Mouse (Mus musculus): ENCODE measurements around the gene Mks1. TPM values are rescaled to one million over a fixed set of nuclear protein-coding genes. Genes with fewer than 3 reads are reported as not detected.

Mks1 gene
- polyA plus RNA-seq (2015; fragmentation: Nextera tagmentation; extraction: Ambion mirVana), result 12.5 and 14.3 TPM in 2 replicates

DNA sequence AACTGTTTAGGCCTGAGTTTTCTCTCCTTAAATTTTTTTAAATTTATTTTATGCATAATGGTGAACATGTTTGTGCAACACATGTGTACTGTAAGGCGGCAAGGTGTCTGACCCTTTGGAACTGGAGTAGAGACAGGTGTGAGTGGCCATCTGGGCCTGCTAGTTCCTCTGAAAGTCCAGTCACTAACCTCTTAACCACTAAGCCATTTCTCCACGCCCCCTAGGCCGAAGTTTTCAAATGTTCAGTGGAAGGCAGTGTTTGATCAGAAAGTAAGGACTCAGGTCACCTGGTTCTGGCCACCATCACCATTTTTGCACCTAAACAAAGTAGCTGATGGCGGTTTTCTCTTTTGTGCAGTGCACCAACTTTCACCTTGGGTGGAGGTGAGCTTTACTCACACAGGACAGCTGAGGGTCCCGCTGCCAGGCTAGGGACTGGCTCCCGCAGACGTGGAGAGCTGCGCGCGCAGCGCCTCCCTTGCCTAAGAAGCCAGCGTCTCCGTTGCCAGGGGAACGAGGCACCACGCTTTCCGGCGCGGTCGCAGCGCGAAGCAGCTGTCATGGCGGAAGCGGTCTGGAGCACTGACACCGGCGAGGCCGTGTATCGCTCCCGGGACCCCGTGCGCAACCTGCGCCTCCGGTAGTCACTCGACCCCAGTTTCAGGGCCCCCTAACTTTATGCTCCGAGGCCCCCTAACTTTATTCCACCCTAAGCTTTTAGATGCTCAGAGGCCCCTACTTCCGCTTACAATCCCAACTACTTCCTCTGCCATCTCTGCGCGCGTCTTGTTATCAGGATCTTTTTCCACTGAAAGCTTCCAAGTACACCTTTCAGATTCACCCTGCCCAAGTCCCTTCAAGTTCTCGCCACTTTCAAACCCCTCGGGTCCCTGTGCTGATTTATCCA is at the start of gene Mks1:
Gene Mks1 (plus strand): TSS at position 526 of the 907 bp plus-strand sequence.
- H3K4me3 ChIP-seq (replicated peaks; ENCODE audit: low read length), result peak within 1 kb of the TSS; percentile 66
- no peaks in the 10 kb centered on the region for H3K9me3 ChIP-seq (replicated peaks; ENCODE audit: control insufficient read depth, low read length)
- peak within 1 kb of the TSS; percentile 63 for H3K9ac ChIP-seq (ENCODE audit: low read length)
- peaks cover 7% of the 10 kb centered on the region for H3K4me1 ChIP-seq (ENCODE audit: control insufficient read depth, insufficient read depth, low read length)
- peak; percentile 94 for ATAC-seq (ENCODE audit: insufficient read depth, low FRiP score)
- H3K4me2 ChIP-seq (ENCODE audit: low read depth, low read length), result peak within 1 kb of the TSS; percentile 88
- H3K36me3 ChIP-seq (ENCODE audit: control insufficient read depth, insufficient read depth, low read length), result no peaks in the 10 kb centered on the region
- H3K27me3 ChIP-seq (ENCODE audit: control insufficient read depth, insufficient read depth, low read length), result no peaks in the 10 kb centered on the region
- 3% methylated on average over 40 of the region's 40 CpGs for WGBS
- H3K27ac ChIP-seq (ENCODE audit: low read length), result peak within 1 kb of the TSS; percentile 66

DNA sequence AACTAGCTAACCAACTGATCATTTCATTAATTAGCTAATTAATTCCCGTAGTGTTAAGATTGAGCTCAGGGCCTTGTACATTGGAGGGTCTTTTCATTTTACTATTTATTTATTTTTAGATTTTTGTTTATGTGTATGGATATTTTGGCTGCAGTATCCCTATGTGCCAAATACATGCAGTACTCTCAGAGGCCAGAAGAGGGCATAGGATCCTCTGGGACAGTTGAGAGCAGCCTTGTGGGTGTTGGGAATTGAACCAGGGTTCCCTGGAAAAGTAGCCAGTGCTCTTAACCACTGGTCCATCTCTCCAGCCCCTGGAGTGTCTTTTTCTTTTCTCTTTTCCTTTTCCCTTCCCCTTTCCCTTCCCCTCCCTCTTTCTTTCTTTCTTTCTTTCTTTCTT is 47.6 kb upstream of the Mks1 start:
- Histone ChIP-seq H3K9me3 (replicated peaks; ENCODE audit: control insufficient read depth, low read length) (no peaks in the 10 kb centered on the region), H3K4me2 (ENCODE audit: low read depth, low read length) (no peak overlapping the region), H3K4me3 (replicated peaks; ENCODE audit: low read length) (no peak overlapping the region), H3K27ac (ENCODE audit: low read length) (no peak overlapping the region), H3K4me1 (ENCODE audit: control insufficient read depth, insufficient read depth, low read length) (no peaks in the 10 kb centered on the region), H3K36me3 (ENCODE audit: control insufficient read depth, insufficient read depth, low read length) (no peaks in the 10 kb centered on the region), H3K9ac (ENCODE audit: low read length) (no peak overlapping the region), H3K27me3 (ENCODE audit: control insufficient read depth, insufficient read depth, low read length) (no peaks in the 10 kb centered on the region)
- no peak for ATAC-seq (ENCODE audit: insufficient read depth, low FRiP score)
- WGBS, result 60% methylated on average over 1 of the region's 1 CpGs

DNA sequence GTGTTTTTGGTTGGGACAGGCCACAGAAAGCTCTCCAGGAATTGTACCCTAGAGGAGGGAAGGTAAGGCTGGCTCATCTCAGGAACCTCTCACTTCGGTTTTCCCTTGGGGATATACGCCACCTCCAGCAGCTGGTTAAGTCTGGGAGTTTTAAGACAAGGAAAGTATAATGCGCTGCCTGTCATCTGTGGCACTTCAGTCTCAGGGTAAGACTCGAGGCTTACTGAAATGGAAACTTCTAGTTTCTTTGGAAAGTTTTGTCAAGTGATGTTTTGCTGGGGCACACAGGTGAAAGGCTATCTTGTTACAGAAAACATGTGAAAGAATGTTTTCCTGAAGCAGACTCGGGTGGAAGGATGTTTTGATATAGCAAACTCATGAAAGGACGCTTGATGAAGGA is 45.6 kb upstream of the Mks1 start:
- Histone ChIP-seq H3K36me3 (ENCODE audit: control insufficient read depth, insufficient read depth, low read length) (no peaks in the 10 kb centered on the region), H3K9ac (ENCODE audit: low read length) (no peak overlapping the region), H3K9me3 (replicated peaks; ENCODE audit: control insufficient read depth, low read length) (no peaks in the 10 kb centered on the region), H3K4me2 (ENCODE audit: low read depth, low read length) (no peak overlapping the region), H3K4me3 (replicated peaks; ENCODE audit: low read length) (no peak overlapping the region), H3K27ac (ENCODE audit: low read length) (no peak overlapping the region), H3K4me1 (ENCODE audit: control insufficient read depth, insufficient read depth, low read length) (no peaks in the 10 kb centered on the region), H3K27me3 (ENCODE audit: control insufficient read depth, insufficient read depth, low read length) (no peaks in the 10 kb centered on the region)
- no peak for ATAC-seq (ENCODE audit: insufficient read depth, low FRiP score)
- 83% methylated on average over 6 of the region's 6 CpGs for WGBS

DNA sequence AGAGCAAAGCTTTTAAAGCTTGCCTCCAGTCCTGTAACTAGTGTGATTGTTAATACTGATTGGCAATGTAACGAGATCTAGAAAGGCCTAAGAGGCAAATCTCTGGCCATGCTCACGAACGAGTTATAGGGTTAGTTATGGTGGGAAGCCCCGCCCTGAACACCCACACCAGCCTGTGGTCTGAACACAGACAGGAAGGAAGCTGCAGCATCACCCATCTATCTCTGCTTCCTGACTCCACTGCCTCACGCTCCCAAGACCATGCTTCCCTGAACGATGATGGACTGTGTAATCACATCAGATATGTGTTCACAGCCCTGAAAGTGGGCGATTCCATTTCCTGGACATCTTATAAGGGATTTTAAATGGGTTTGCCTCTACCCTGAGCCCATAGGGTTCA is 44.8 kb upstream of the Mks1 start:
- H3K9ac ChIP-seq (ENCODE audit: low read length), result no peak overlapping the region
- no peak overlapping the region for H3K4me3 ChIP-seq (replicated peaks; ENCODE audit: low read length)
- H3K4me1 ChIP-seq (ENCODE audit: control insufficient read depth, insufficient read depth, low read length), result no peaks in the 10 kb centered on the region
- no peak for ATAC-seq (ENCODE audit: insufficient read depth, low FRiP score)
- H3K4me2 ChIP-seq (ENCODE audit: low read depth, low read length), result no peak overlapping the region
- 75% methylated on average over 7 of the region's 7 CpGs for WGBS
- no peaks in the 10 kb centered on the region for H3K36me3 ChIP-seq (ENCODE audit: control insufficient read depth, insufficient read depth, low read length)
- no peak overlapping the region for H3K27ac ChIP-seq (ENCODE audit: low read length)
- H3K27me3 ChIP-seq (ENCODE audit: control insufficient read depth, insufficient read depth, low read length), result no peaks in the 10 kb centered on the region
- no peaks in the 10 kb centered on the region for H3K9me3 ChIP-seq (replicated peaks; ENCODE audit: control insufficient read depth, low read length)

DNA sequence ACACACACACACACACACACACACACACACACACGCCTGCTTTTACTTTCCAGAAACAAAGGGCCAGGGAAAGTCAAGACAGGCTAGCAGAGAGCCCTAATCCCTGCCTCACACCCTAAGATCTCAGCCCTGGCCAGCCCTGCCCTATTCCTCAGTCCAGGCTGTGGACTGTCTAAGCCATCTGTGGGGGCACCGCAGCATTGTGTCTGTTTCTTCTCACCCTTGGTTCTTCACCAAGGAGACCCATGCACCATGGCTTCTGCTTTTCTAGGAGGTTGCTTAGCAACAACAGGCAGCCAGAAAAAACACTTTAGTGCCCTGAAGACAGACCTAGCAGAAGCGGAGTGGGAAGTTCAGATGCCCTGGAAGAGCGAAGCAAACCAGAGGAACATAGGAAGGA is 41.6 kb upstream of the Mks1 start:
- Histone ChIP-seq H3K36me3 (ENCODE audit: control insufficient read depth, insufficient read depth, low read length) (no peaks in the 10 kb centered on the region), H3K9me3 (replicated peaks; ENCODE audit: control insufficient read depth, low read length) (no peaks in the 10 kb centered on the region), H3K9ac (ENCODE audit: low read length) (no peak overlapping the region), H3K27ac (ENCODE audit: low read length) (no peak overlapping the region), H3K4me2 (ENCODE audit: low read depth, low read length) (no peak overlapping the region), H3K27me3 (ENCODE audit: control insufficient read depth, insufficient read depth, low read length) (no peaks in the 10 kb centered on the region), H3K4me1 (ENCODE audit: control insufficient read depth, insufficient read depth, low read length) (no peaks in the 10 kb centered on the region), H3K4me3 (replicated peaks; ENCODE audit: low read length) (no peak overlapping the region)
- no peak for ATAC-seq (ENCODE audit: insufficient read depth, low FRiP score)
- 51% methylated on average over 4 of the region's 4 CpGs for WGBS

DNA sequence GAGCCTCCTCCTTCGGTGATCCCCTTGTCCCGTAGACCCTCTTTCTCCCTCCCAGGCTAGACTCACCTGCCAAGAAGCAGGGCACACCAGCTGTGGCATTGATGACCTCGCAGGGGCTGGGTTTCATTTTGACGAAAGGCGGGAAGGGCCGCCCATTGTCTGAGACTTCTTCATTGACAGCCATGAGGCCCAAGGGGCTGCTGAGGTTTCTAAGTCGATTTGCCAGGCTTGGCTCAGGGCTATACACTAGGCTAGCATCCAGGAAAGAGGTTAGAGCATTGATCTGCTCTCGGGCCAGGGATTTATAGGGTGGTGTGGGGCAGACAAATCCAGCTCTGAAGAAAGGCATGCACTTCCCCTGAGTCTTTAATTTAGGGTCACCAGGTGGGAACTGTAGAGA is 38.2 kb upstream of the Mks1 start:
- H3K27me3 ChIP-seq (ENCODE audit: control insufficient read depth, insufficient read depth, low read length), result no peaks in the 10 kb centered on the region
- no peak overlapping the region for H3K4me2 ChIP-seq (ENCODE audit: low read depth, low read length)
- H3K9me3 ChIP-seq (replicated peaks; ENCODE audit: control insufficient read depth, low read length), result no peaks in the 10 kb centered on the region
- no peak overlapping the region for H3K27ac ChIP-seq (ENCODE audit: low read length)
- H3K9ac ChIP-seq (ENCODE audit: low read length), result no peak overlapping the region
- 66% methylated on average over 8 of the region's 8 CpGs for WGBS
- no peaks in the 10 kb centered on the region for H3K36me3 ChIP-seq (ENCODE audit: control insufficient read depth, insufficient read depth, low read length)
- H3K4me3 ChIP-seq (replicated peaks; ENCODE audit: low read length), result no peak overlapping the region
- ATAC-seq (ENCODE audit: insufficient read depth, low FRiP score), result no peak
- H3K4me1 ChIP-seq (ENCODE audit: control insufficient read depth, insufficient read depth, low read length), result no peaks in the 10 kb centered on the region

DNA sequence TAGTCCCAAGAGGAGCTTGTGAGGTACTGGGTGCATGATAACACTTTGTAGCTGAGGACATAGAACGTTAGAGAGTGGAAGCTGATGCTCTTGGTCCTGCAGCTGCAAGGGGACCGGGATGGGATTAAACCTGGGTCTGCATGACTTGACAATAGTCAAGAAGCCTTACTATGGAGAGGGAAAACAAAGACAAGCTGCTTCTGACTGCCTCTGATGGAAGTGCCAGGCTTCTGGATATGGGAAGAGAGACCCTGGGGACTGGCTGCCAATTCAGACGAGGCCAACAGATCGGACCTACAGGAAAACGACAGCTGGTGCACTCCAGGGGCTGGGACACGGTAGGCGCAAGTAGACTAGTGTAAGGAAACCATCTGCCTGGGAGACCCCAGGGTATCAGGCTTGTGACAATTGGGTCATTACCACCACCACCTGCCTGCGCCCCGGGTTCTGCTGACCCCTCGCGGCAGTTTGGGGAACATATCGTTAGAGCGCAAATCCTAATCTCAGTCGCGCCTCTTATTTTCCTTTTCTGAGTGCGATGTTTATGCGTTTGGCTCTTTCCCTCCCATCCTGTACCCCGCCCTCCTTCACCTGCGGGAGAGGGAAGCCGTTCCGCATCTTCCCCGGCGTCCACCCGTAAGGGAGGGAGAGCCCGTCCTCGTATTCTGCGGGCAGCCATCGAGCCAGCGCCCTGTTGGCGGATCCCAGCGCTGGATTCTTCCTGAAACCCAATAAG is 36.1 kb upstream of the Mks1 start:
- 3% methylated on average over 31 of the region's 31 CpGs for WGBS
- Histone ChIP-seq H3K27ac (ENCODE audit: low read length) (no peak overlapping the region), H3K4me1 (ENCODE audit: control insufficient read depth, insufficient read depth, low read length) (no peaks in the 10 kb centered on the region), H3K27me3 (ENCODE audit: control insufficient read depth, insufficient read depth, low read length) (no peaks in the 10 kb centered on the region), H3K4me3 (replicated peaks; ENCODE audit: low read length) (peak overlapping the region; percentile 46), H3K9ac (ENCODE audit: low read length) (peak overlapping the region; percentile 68), H3K36me3 (ENCODE audit: control insufficient read depth, insufficient read depth, low read length) (no peaks in the 10 kb centered on the region), H3K4me2 (ENCODE audit: low read depth, low read length) (peak overlapping the region; percentile 68), H3K9me3 (replicated peaks; ENCODE audit: control insufficient read depth, low read length) (no peaks in the 10 kb centered on the region)
- ATAC-seq (ENCODE audit: insufficient read depth, low FRiP score), result no peak

DNA sequence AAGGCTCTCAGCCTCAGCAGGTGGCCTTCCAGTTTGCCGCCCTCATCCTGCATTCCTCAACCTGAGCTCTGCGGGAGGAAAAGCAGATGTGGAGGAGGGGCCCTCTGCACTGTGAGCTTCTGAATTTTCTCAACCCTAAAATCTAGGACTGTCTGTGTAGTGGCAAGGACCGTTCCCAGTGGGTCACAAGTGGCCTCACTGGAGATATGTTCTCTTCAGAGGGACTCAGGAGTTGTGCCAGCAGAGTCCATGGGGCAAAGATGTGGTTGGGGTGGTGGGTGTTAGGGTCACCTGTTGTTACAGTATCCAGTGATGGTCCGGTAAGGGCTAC is 35.6 kb upstream of the Mks1 start:
- no peaks in the 10 kb centered on the region for H3K36me3 ChIP-seq (ENCODE audit: control insufficient read depth, insufficient read depth, low read length)
- 30% methylated on average over 4 of the region's 4 CpGs for WGBS
- H3K4me2 ChIP-seq (ENCODE audit: low read depth, low read length), result peak overlapping the region; percentile 68
- ATAC-seq (ENCODE audit: insufficient read depth, low FRiP score), result no peak
- peak overlapping the region; percentile 68 for H3K9ac ChIP-seq (ENCODE audit: low read length)
- H3K4me1 ChIP-seq (ENCODE audit: control insufficient read depth, insufficient read depth, low read length), result no peaks in the 10 kb centered on the region
- peak overlapping the region; percentile 46 for H3K4me3 ChIP-seq (replicated peaks; ENCODE audit: low read length)
- no peak overlapping the region for H3K27ac ChIP-seq (ENCODE audit: low read length)
- H3K9me3 ChIP-seq (replicated peaks; ENCODE audit: control insufficient read depth, low read length), result no peaks in the 10 kb centered on the region
- no peaks in the 10 kb centered on the region for H3K27me3 ChIP-seq (ENCODE audit: control insufficient read depth, insufficient read depth, low read length)

DNA sequence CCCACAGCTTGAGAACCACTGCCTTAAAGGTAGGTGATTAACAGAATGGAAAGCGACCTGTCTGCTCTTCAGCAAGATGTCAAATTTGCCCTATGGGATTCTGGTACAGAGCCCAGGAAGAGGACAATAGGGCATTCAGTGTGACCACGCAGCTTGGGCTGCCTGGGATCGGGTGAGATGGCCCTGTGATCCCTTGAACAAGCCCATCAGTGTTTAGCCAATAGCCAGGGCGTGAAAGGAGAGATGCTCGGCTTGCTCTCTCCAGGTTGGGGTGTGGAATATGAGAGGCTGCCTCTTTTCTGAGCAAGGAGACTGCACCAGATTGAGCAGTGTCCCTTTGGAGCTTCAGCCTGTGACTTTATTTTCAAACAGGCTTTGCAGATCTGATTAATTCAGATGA is 31.5 kb upstream of the Mks1 start:
- H3K9me3 ChIP-seq (replicated peaks; ENCODE audit: control insufficient read depth, low read length), result no peaks in the 10 kb centered on the region
- no peak overlapping the region for H3K4me2 ChIP-seq (ENCODE audit: low read depth, low read length)
- H3K4me1 ChIP-seq (ENCODE audit: control insufficient read depth, insufficient read depth, low read length), result no peaks in the 10 kb centered on the region
- H3K36me3 ChIP-seq (ENCODE audit: control insufficient read depth, insufficient read depth, low read length), result no peaks in the 10 kb centered on the region
- ATAC-seq (ENCODE audit: insufficient read depth, low FRiP score), result no peak
- WGBS, result 57% methylated on average over 5 of the region's 5 CpGs
- H3K27ac ChIP-seq (ENCODE audit: low read length), result no peak overlapping the region
- no peak overlapping the region for H3K9ac ChIP-seq (ENCODE audit: low read length)
- no peak overlapping the region for H3K4me3 ChIP-seq (replicated peaks; ENCODE audit: low read length)
- H3K27me3 ChIP-seq (ENCODE audit: control insufficient read depth, insufficient read depth, low read length), result no peaks in the 10 kb centered on the region
